Mouse (Mus musculus) E14TG2a.4 (cell line): Measurements from ENCODE around the gene Slc1a3.

ENCODE experiments used
- CTCF ChIP-seq: conservative IDR thresholded peaks from 2 replicates; pipeline ENCODE4 v1.5.1; 2014; ENCODE audit warnings: low read length
- POU5F1 ChIP-seq: IDR thresholded peaks from 2 replicates; pipeline ENCODE4 v1.6.1; 2014; ENCODE audit warnings: low read length, borderline replicate concordance

DNA sequence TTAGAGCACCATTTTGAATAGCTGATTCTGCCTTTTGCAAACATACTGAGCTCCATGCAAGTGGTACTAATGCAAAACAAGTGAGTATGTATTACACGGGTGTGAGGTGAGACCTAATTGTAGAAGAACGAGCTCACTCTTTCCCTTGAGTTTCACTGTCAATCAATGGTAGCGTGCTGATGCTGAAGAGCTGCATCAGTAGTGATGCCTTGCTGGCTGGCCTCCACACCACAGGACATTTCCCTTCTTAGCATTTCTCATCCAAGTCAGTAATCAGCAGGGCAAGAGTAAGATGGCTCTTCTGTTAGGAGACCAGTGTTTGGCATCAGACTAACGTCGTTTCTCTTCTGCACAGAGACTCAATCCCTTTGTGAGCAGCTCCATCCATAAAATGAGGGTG, 4.0 kb downstream of the Slc1a3 start:
- TF ChIP-seq CTCF, result no peak
- no peak for TF ChIP-seq POU5F1
